Mouse (Mus musculus): ENCODE measurements around the gene Vmn1r220. TPM values are rescaled to one million over a fixed set of nuclear protein-coding genes. Genes with fewer than 3 reads are reported as not detected.
"Not testable (repeated sequence)": the region's sequence is repeated elsewhere in the genome, so short reads cannot be mapped to it uniquely, and the experiment has no call there.

Gene Vmn1r220
- total RNA-seq (2021) = not detected

GRCm38 (mm10) chr13:23187875-23188274 is at the start of gene Vmn1r220:
Gene Vmn1r220 (minus strand): TSS chr13:23187975.
- DNase-seq = no peak
- intact Hi-C loops (cut with DNase I) = no loop called here

DNA sequence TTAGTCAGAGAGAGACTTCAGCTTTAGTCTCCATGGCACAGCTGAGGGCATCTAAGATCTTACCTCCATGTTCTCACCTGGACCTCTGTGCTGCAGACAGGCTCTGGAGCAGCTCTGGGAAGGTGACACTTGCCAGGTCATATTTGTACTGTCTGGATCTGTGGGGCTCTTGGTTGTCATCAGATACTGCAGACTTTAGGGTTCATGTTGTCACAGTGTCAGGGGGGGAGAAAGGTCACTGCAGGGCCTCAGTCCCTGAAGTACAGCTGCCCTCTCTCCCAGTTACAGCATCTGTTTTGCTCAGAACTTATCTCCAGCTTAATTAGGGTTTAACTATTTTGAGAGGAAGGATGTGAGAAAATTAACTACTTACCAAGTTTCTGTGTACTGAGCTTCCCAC is 48.1 kb upstream of the Vmn1r220 start, which contains the start of gene Vmn1r222:
Vmn1r222 (minus strand) TSS at position 101 of the 400 bp plus-strand sequence.
- intact Hi-C loops (cut with DNase I); DNase-seq: not testable (repeated sequence)

GRCm38 (mm10) chr13:23213827-23214226 is 26.1 kb upstream of the Vmn1r220 start, which contains the start of gene Vmn1r221:
Gene Vmn1r221 (plus strand): TSS chr13:23214127.
- intact Hi-C loops (cut with DNase I); DNase-seq: not testable (repeated sequence)

DNA sequence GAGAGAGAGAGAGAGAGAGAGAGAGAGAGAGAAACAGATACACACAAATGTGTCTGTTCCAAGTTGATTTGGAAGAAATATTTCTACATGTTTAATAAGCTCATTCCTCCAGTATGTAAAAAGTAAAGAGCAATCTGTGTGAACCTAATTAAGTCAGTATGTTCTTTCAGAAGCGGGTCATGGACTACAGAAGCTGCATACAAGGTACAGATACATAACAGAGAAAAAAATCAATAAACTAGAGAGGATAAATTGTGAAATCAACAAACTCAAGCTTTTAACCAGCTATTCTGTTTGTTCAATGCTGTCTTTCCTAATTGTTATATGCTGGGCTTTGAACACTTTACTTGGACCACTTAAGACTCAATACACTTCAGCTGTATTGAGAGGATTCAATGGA is 16.1 kb upstream of the Vmn1r220 start:
- DNase-seq; intact Hi-C loops (cut with DNase I): not testable (repeated sequence)

GRCm38 (mm10) chr13:23166471-23166870 is 21.3 kb downstream of the Vmn1r220 start:
- intact Hi-C loops (cut with DNase I); DNase-seq: not testable (repeated sequence)

- intact Hi-C loops (cut with DNase I) = no loop called here
- no peak for DNase-seq
Observed at GRCm38 (mm10) chr13:23159012-23159411, 28.8 kb downstream of the Vmn1r220 start, which contains the start of gene Vmn1r219. Gene Vmn1r219 (plus strand): TSS chr13:23159312.

DNA sequence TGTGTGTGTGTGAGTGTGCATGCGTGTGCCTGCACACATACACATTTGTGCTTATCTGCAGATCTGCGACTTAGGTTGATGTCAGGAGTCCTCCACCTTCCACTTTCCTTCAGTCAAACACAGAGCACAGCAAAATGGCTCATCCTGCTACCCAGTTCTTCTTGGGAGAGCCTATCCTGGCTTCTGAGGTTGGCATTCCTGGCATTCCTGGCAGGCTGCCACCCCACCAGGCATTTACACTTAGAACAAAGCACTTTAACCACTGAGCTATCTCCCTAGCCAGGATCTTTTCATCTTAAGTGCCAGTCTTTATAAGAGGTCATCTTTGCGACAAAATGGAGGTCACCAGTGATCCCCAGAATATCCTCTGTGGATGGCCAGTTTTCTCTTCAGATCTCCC is 29.9 kb downstream of the Vmn1r220 start:
- DNase-seq = peak; percentile 13
- intact Hi-C loops (cut with DNase I) = no loop called here

DNA sequence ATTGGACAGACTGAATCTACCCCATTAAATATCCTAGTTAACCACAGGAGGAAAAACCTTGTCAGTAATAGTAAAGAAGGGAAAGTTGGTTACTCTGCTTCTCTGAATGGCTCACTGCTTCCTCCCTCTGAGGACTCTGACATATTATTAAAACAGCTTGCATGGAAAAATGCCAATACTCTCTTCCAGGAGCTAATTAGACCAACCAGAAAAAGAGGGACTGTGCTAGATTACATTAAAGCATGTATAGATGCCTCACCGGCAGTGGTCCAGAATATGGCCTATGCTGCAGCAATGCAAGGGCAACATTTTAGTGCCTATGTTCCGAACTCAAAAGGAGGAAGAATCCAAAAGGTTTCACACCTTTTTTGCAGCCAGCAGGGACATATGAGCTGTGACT is 48.9 kb downstream of the Vmn1r220 start:
- no peak for DNase-seq

DNA sequence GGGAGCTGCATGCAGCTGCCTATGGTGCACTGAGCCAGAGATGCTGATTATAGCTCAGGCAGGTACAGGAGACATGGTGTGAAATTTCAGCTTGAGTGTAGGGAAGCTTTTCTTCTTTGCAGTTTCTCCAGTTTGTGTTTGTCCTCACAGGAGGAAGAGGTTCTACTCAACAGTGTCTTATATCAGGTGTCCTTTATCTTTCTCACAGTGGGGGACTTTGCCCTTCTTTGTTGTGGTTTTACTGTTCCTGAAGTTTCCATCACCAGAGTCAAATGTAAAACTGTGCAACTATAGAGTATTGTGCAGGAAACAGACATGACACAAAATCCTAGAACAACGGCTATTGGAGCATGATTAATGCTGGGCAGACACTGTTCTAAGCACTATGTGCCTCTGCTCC is 54.3 kb downstream of the Vmn1r220 start:
- DNase-seq = no peak
- intact Hi-C loops (cut with DNase I) = no loop called here

More for the DNA sequence above, 48.9 kb downstream of the Vmn1r220 start:
- intact Hi-C loops (cut with DNase I) = no loop called here

- intact Hi-C loops (cut with DNase I) = no loop called here
- DNase-seq = no peak
Observed at GRCm38 (mm10) chr13:23133099-23133498, 54.7 kb downstream of the Vmn1r220 start, which contains the start of gene Vmn1r218. Gene Vmn1r218 (plus strand): TSS chr13:23133155.

Other genes with a start within 250 kb of the Vmn1r220 start
- gene Vmn1r213, start 180.3 kb downstream of the Vmn1r220 start, total RNA-seq (2021) = not detected
- gene Vmn1r214, start 157.6 kb downstream of the Vmn1r220 start, total RNA-seq (2021) = not detected
- gene Vmn1r215, start 120.0 kb downstream of the Vmn1r220 start, total RNA-seq (2021) = not detected
- gene Vmn1r217, start 69.7 kb downstream of the Vmn1r220 start, total RNA-seq (2021) = not detected
- gene Vmn1r218, start 54.8 kb downstream of the Vmn1r220 start, total RNA-seq (2021) = not detected
- not detected for gene Vmn1r219, start 28.7 kb downstream of the Vmn1r220 start, total RNA-seq (2021)
- not detected for gene Vmn1r221, start 26.2 kb upstream of the Vmn1r220 start, total RNA-seq (2021)
- gene Vmn1r222, start 48.0 kb upstream of the Vmn1r220 start, total RNA-seq (2021) = not detected
- not detected for gene Vmn1r223, start 59.2 kb upstream of the Vmn1r220 start, total RNA-seq (2021)
- gene Zfp322a, start 181.2 kb upstream of the Vmn1r220 start, total RNA-seq (2021) = 10 to 100 TPM; 42.6 to 49.5 TPM
- gene Abt1, start 235.9 kb upstream of the Vmn1r220 start, total RNA-seq (2021) = 1 to 10 TPM; 5.6 to 6.1 TPM